Mouse (Mus musculus): ENCODE measurements at regions not wholly inside any gene's neighbourhood (a gene's known extent, or its start where the extent isn't known, plus 50 kb on each side); places are given as distances from the start of the nearest gene placed in this dataset.

DNA sequence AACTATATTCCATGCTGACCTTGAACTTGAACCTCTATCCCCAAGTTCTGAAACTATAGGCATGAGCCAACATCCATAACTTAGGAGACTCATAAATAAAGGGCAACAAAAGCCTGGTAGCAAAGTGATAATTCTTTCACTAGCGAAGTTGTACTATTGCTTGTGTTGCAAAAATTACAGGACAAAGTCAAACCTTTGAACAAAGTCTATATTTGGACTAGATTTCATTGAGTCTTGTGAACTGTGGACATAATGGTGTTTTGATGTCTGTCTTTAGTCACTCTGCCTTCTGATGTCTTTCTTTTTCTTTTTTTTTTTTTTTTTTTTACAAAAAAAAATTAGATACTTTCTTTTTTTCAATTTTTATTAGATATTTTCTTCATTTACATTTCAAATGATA lies 594.5 kb downstream of the Etv1 start:
- H3K9ac ChIP-seq (ENCODE audit: insufficient read depth, low read depth), result no peak overlapping the region
- in situ Hi-C loops (cut with MboI; ENCODE audit: low pct_ligation_motif_present, low pct_unique_long_range_greater_than_20kb, low sequenced_read_pairs), result no loop called here
- no peak overlapping the region for H3K4me3 ChIP-seq (replicated peaks in 1 of 3; ENCODE audit: low read depth in 2 of 3, low read length in 2 of 3, poor library complexity in 1 of 3)
- DNase-seq (ENCODE audit: extremely low read depth), result no peak
- dilution Hi-C loops (cut with MboI; ENCODE audit: extremely low pct_ligation_motif_present, extremely low pct_unique_long_range_greater_than_20kb, low sequenced_read_pairs), result no loop called here
- H3K4me1 ChIP-seq (ENCODE audit: control insufficient read depth in 1 of 2, insufficient read depth in 2 of 2), result no peaks in the 10 kb centered on the region
- no peaks in the 10 kb centered on the region for H3K9me3 ChIP-seq (replicated peaks; ENCODE audit: low read length)
- H3K79me2 ChIP-seq (replicated peaks; ENCODE audit: control insufficient read depth, extremely low read depth, insufficient read depth, poor library complexity, severe bottlenecking), result no peaks in the 10 kb centered on the region
- no peak overlapping the region for H3K27ac ChIP-seq (ENCODE audit: insufficient read depth, low read depth)
- H3K27me3 ChIP-seq (replicated peaks), result no peaks in the 10 kb centered on the region
- TF ChIP-seq POLR2A (IDR thresholded peaks at IDR 0.05; ENCODE audit: low read depth, low read length), result no peak
- no peak for TF ChIP-seq MAFK (IDR thresholded peaks at IDR 0.05; ENCODE audit: insufficient replicate concordance, low read length)
- no peak for TF ChIP-seq ZMIZ1 (IDR thresholded peaks at IDR 0.05; ENCODE audit: low read depth, low read length)
- no peak for TF ChIP-seq SIN3A (IDR thresholded peaks at IDR 0.05; ENCODE audit: low read length)
- no peak for TF ChIP-seq NELFE (IDR thresholded peaks at IDR 0.05; ENCODE audit: low read depth, low read length)
- no peak for TF ChIP-seq UBTF (IDR thresholded peaks at IDR 0.05; ENCODE audit: low read depth, low read length)
- H3K36me3 ChIP-seq (replicated peaks in 1 of 2; ENCODE audit: control insufficient read depth in 1 of 2, insufficient read depth in 1 of 2, low read length in 1 of 2), result no peaks in the 10 kb centered on the region
- H3K4me2 ChIP-seq (ENCODE audit: insufficient read depth, low read depth, poor library complexity, severe bottlenecking), result no peak overlapping the region
